In the genomic region with DNA sequence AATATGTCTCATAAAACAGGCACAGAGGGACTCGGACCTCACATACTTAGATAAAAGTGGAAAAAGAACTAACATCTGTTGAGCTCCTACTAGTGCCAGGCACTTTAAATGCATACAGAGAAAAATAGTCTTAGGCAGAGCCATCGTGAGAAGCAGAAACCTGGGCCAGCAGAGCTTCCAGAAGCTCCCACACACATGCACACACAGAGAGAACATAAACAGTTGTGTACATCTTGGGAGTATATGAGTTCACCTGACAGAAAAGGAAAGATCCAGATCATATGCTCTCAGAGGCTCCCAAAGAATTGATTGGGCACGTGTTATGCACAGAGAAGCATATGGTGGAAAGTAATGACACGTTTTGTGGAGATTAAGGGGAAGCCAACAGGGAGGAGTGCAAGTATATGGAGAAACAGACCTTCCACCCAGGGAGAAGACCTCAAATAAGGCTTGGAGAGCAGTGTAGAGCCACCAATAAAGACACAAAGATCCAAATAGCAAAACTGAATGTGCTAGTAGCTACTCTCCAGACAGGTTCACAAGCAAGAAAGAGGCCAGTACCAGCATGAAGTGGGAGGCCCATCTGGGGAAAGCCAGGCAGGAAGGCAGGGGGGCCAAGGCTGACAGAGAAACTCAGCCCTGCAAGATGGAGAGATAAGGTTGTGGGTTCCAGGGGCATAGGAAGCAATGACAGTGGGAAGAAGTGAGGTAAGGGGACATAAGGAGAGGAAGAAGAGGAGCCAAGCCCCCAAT, we compare ENCODE assay signal across 9 mouse cellular contexts. TPM values are rescaled to one million over a fixed set of nuclear protein-coding genes. Genes with fewer than 3 reads are reported as not detected.
DNase-seq lines count a peak whose midpoint lies in the region; ATAC-seq and TF ChIP-seq lines count a peak whose summit lies in the region.
"Had no signal": no experiment of that assay in that cellular context is flagged by ENCODE, and none has a peak within 500 bp of the region (broad histone marks: within the 10 kb centered on the region; RNA-seq: fewer than 3 reads in every experiment).

No protein-coding gene starts in this region.

- peaks cover 2% of the 10 kb centered on the region; the same call in 1 of the 2 replicates for H3K4me1 ChIP-seq in heart, adult 2 months (ENCODE audit: control insufficient read depth, insufficient read depth, low read length)
- peaks cover 18% of the 10 kb centered on the region for H3K4me1 ChIP-seq in hindbrain, embryonic 15.5 days (replicated peaks)
- H3K4me1 ChIP-seq in midbrain, embryonic 12.5 days: peaks cover 11% of the 10 kb centered on the region; the same call in 1 of the 2 replicates

- H3K9ac ChIP-seq in heart, adult 2 months (ENCODE audit: low read depth, low read length): no peak overlapping the region
- H3K9ac ChIP-seq in hindbrain, embryonic 15.5 days: no peak overlapping the region
- 0 out of 2 replicates have a peak overlapping the region, but pooled peaks have one; percentile 65 for H3K9ac ChIP-seq in midbrain, embryonic 12.5 days (replicated peaks)

- peaks cover 2% of the 10 kb centered on the region; the same call in 1 of the 2 replicates for H3K36me3 ChIP-seq in heart, adult 2 months (ENCODE audit: control insufficient read depth, insufficient read depth, low read length)
- no peaks in the 10 kb centered on the region for H3K36me3 ChIP-seq in hindbrain, embryonic 15.5 days
- H3K36me3 ChIP-seq in midbrain, embryonic 12.5 days: no peaks in the 10 kb centered on the region

- no peak for TF ChIP-seq EP300 in heart, adult 2 months (IDR thresholded peaks at IDR 0.05; ENCODE audit: insufficient read depth, low read depth, low read length)

- ATAC-seq in hindbrain, embryonic 15.5 days (ENCODE audit: low FRiP score, low read depth): no peak
- ATAC-seq in midbrain, embryonic 12.5 days (ENCODE audit: low FRiP score, low read depth): no peak
- ATAC-seq in activated CD4-positive, CD25-positive, alpha-beta regulatory T cell, adult 4 months: no peak

- no peaks in the 10 kb centered on the region for H3K9me3 ChIP-seq in hindbrain, embryonic 15.5 days
- no peaks in the 10 kb centered on the region for H3K9me3 ChIP-seq in midbrain, embryonic 12.5 days

- H3K4me3 ChIP-seq in heart, adult 2 months: peak overlapping the region; percentile 79
- H3K4me3 ChIP-seq in hindbrain, embryonic 15.5 days: peak overlapping the region; percentile 92
- H3K4me3 ChIP-seq in midbrain, embryonic 12.5 days: peak overlapping the region; percentile 80

- intact Hi-C loops in heart, adult 2 months (cut with DNase I): loop anchor here (2.0 to 10.0 kb wide), 5 partner anchors 44 to 396 kb away; a partner anchor contains a TSS
- intact Hi-C loops in heart, postnatal 25 days (cut with DNase I): loop anchor here (5.0 kb wide), 3 partner anchors 43 to 308 kb away; a partner anchor contains a TSS

- WGBS in heart, adult 2 months: 48% methylated on average over 4 of the region's 4 CpGs
- 44% methylated on average over 4 of the region's 4 CpGs for WGBS in hindbrain, embryonic 15.5 days
- 50% methylated on average over 4 of the region's 4 CpGs for WGBS in midbrain, embryonic 12.5 days

- TF ChIP-seq POLR2A in heart, adult 2 months (IDR thresholded peaks at IDR 0.05; ENCODE audit: insufficient read depth, low read depth, low read length): no peak

- no peaks in the 10 kb centered on the region for H3K27me3 ChIP-seq in heart, adult 2 months (ENCODE audit: control insufficient read depth, insufficient read depth, low read length)
- H3K27me3 ChIP-seq in hindbrain, embryonic 15.5 days: peaks cover 3% of the 10 kb centered on the region; the same call in 1 of the 2 replicates
- peaks cover 10% of the 10 kb centered on the region for H3K27me3 ChIP-seq in midbrain, embryonic 12.5 days
- H3K27me3 ChIP-seq: Patski had no signal

- DNase-seq in heart, adult 2 months: no peak
- DNase-seq in heart, postnatal 25 days (ENCODE audit: low spot score): no peak
- DNase-seq in thymus, postnatal 25 days: peak; percentile 3
- DNase-seq in thymus, adult 18-20 months: no peak
- no peak for DNase-seq in kidney, adult 18-20 months

- H3K27ac ChIP-seq in heart, adult 2 months: no peak overlapping the region; the same call in 1 of the 2 replicates
- no peak overlapping the region for H3K27ac ChIP-seq in hindbrain, embryonic 15.5 days (replicated peaks)
- no peak overlapping the region for H3K27ac ChIP-seq in midbrain, embryonic 12.5 days (replicated peaks)

- H3K79me2 ChIP-seq in heart, adult 2 months (replicated peaks; ENCODE audit: control insufficient read depth, insufficient read depth, low read length): no peaks in the 10 kb centered on the region

- H3K4me2 ChIP-seq in hindbrain, embryonic 15.5 days: peak overlapping the region; percentile 80
- peak overlapping the region; percentile 76 for H3K4me2 ChIP-seq in midbrain, embryonic 12.5 days (replicated peaks)

- TF ChIP-seq CTCF in heart, adult 2 months (IDR thresholded peaks at IDR 0.05): no peak

RNA-seq across cellular contexts. Expression of a gene that starts 2.6 kb away (rescaled TPM):
- total RNA-seq in heart, adult 2 months (2021): 10 to 100 TPM; 26.0 to 30.0 TPM
- polyA plus RNA-seq in heart, adult 2 months (2012; rRNA removed): 3.4 and 5.1 TPM in 2 replicates
- total RNA-seq in heart, postnatal 25 days (2021): 10 to 100 TPM; 13.9 to 20.9 TPM
- polyA plus RNA-seq in hindbrain, embryonic 15.5 days (2015; fragmentation: Nextera tagmentation; extraction: Ambion mirVana): 2.3 and 2.8 TPM in 2 replicates
- polyA plus RNA-seq in midbrain, embryonic 12.5 days (2016; fragmentation: Nextera tagmentation; extraction: Ambion mirVana): 2.8 and 4.6 TPM in 2 replicates
- polyA plus RNA-seq in activated CD4-positive, CD25-positive, alpha-beta regulatory T cell, adult 4 months (2017; shearing (Covaris generic)): 1 to 10 TPM; 3.1 to 4.5 TPM
